Mouse (Mus musculus) forebrain, embryonic 10.5 days (tissue): ENCODE measurements around the gene Armc5. TPM values are rescaled to one million over a fixed set of nuclear protein-coding genes. Genes with fewer than 3 reads are reported as not detected.
A peak's percentile ranks its signal among the peaks of the same experiment; 100 is the strongest.

ENCODE experiments used
- DNase-seq: peaks from one replicate; pipeline ENCODE4 v3.0.0-alpha.2; 2017; ENCODE audit warnings: low spot score; ENCODE audit errors: extremely low spot score
- H3K27ac ChIP-seq: fragments of 300-500 bp; sonication (generic); 2 replicates; pipeline ENCODE4 v1.5.1; 2016; ENCODE audit warnings: mild to moderate bottlenecking
- H3K27me3 ChIP-seq: fragments of 300-500 bp; sonication (generic); 2 replicates; pipeline ENCODE4 v1.6.1; 2016; ENCODE audit warnings: mild to moderate bottlenecking; ENCODE audit not compliant: poor library complexity, severe bottlenecking
- H3K36me3 ChIP-seq: fragments of 300-500 bp; sonication (generic); replicated peaks from 2 replicates; pipeline ENCODE4 v1.6.1; 2016; ENCODE audit warnings: mild to moderate bottlenecking, moderate library complexity
- H3K4me1 ChIP-seq: fragments of 300-500 bp; sonication (generic); 2 replicates; pipeline ENCODE4 v1.6.1; 2016
- H3K4me3 ChIP-seq: fragments of 300-500 bp; sonication (generic); 2 replicates; pipeline ENCODE4 v1.5.1; 2016; ENCODE audit warnings: mild to moderate bottlenecking, moderate library complexity
- H3K9me3 ChIP-seq: fragments of 300-500 bp; sonication (generic); 2 replicates; pipeline ENCODE4 v1.6.1; 2016; ENCODE audit warnings: mild to moderate bottlenecking, moderate library complexity
- WGBS: fragments of 180-500 bp; shearing (Covaris S2); methylation state at CpG from one replicate; pipeline ENCODE4 v1.1.7; 2016; 5-methylcytosine and 5-hydroxymethylcytosine counted together
- polyA plus RNA-seq: library from polyadenylated mRNA; unstranded; fragments of >200 nt; fragmentation: Nextera tagmentation; extraction: Ambion mirVana; gene quantifications from 2 replicates; pipeline ENCODE4 v1.2.1, GENCODE M21; 2016

Armc5 gene
- polyA plus RNA-seq, 1 experiment from 2014 or later: 15.4 TPM

- DNase-seq: no peak
- Histone ChIP-seq H3K27me3 (peaks cover 70% of the 10 kb centered on the region), H3K4me1 (peaks cover 53% of the 10 kb centered on the region), H3K9me3 (no peaks in the 10 kb centered on the region), H3K27ac (no peak overlapping the region), H3K4me3 (peak overlapping the region; percentile 56), H3K36me3 (peaks cover 20% of the 10 kb centered on the region)
- 83% methylated on average over 10 of the region's 10 CpGs for WGBS
Observed at GRCm38 (mm10) chr7:128248081-128249042, 11.2 kb downstream of the Armc5 start.

GRCm38 (mm10) chr7:128249998-128250397 lies 12.9 kb downstream of the Armc5 start:
- peaks cover 72% of the 10 kb centered on the region for H3K27me3 ChIP-seq
- no peaks in the 10 kb centered on the region for H3K9me3 ChIP-seq
- no peak overlapping the region for H3K27ac ChIP-seq
- H3K36me3 ChIP-seq: peaks cover 7% of the 10 kb centered on the region
- peaks cover 44% of the 10 kb centered on the region for H3K4me1 ChIP-seq
- H3K4me3 ChIP-seq: no peak overlapping the region
- 85% methylated on average over 5 of the region's 5 CpGs for WGBS
- DNase-seq: no peak

- WGBS: 52% methylated on average over 12 of the region's 12 CpGs
- Histone ChIP-seq H3K27ac (peak overlapping the region; percentile 74; the same call in 1 of the 2 replicates), H3K4me3 (peak overlapping the region; percentile 52), H3K4me1 (peaks cover 33% of the 10 kb centered on the region), H3K36me3 (no peaks in the 10 kb centered on the region; the same call in 1 of the 2 replicates), H3K9me3 (no peaks in the 10 kb centered on the region), H3K27me3 (peaks cover 57% of the 10 kb centered on the region)
- DNase-seq: no peak
Observed at GRCm38 (mm10) chr7:128251946-128252345, 14.8 kb downstream of the Armc5 start.

GRCm38 (mm10) chr7:128252609-128253008 lies 15.5 kb downstream of the Armc5 start:
- peak; percentile 57 for DNase-seq
- WGBS: 11% methylated on average over 24 of the region's 24 CpGs
- no peaks in the 10 kb centered on the region; the same call in 1 of the 2 replicates for H3K36me3 ChIP-seq
- peaks cover 57% of the 10 kb centered on the region for H3K27me3 ChIP-seq
- H3K4me1 ChIP-seq: peaks cover 30% of the 10 kb centered on the region
- H3K4me3 ChIP-seq: peak overlapping the region; percentile 52
- no peaks in the 10 kb centered on the region for H3K9me3 ChIP-seq
- peak overlapping the region; percentile 74 for H3K27ac ChIP-seq

GRCm38 (mm10) chr7:128254978-128255377 lies 17.8 kb downstream of the Armc5 start:
- DNase-seq: no peak
- H3K36me3 ChIP-seq: no peaks in the 10 kb centered on the region
- no peak overlapping the region for H3K27ac ChIP-seq
- H3K27me3 ChIP-seq: peaks cover 46% of the 10 kb centered on the region
- H3K4me3 ChIP-seq: no peak overlapping the region
- H3K9me3 ChIP-seq: no peaks in the 10 kb centered on the region
- 69% methylated on average over 2 of the region's 2 CpGs for WGBS
- H3K4me1 ChIP-seq: peaks cover 23% of the 10 kb centered on the region

- H3K27ac ChIP-seq: no peak overlapping the region
Observed at GRCm38 (mm10) chr7:128255757-128256156, 18.6 kb downstream of the Armc5 start.

GRCm38 (mm10) chr7:128256783-128257334 lies 19.7 kb downstream of the Armc5 start:
- Histone ChIP-seq H3K9me3 (no peaks in the 10 kb centered on the region), H3K4me1 (peaks cover 22% of the 10 kb centered on the region), H3K4me3 (no peak overlapping the region), H3K27me3 (peaks cover 28% of the 10 kb centered on the region), H3K27ac (no peak overlapping the region), H3K36me3 (no peaks in the 10 kb centered on the region)
- no peak for DNase-seq
- 80% methylated on average over 5 of the region's 5 CpGs for WGBS

More at GRCm38 (mm10) chr7:128255757-128256156, 18.6 kb downstream of the Armc5 start:
- Histone ChIP-seq H3K4me1 (peaks cover 23% of the 10 kb centered on the region), H3K27me3 (peaks cover 39% of the 10 kb centered on the region), H3K4me3 (no peak overlapping the region), H3K36me3 (no peaks in the 10 kb centered on the region), H3K9me3 (no peaks in the 10 kb centered on the region)
- 90% methylated on average over 5 of the region's 5 CpGs for WGBS
- no peak for DNase-seq

GRCm38 (mm10) chr7:128265411-128265810 lies 28.3 kb downstream of the Armc5 start, which contains the start of gene Slc5a2:
Slc5a2 (plus strand) TSS chr7:128265657.
- H3K27ac ChIP-seq: no peak within 1 kb of the TSS
- H3K36me3 ChIP-seq: peaks cover 3% of the 10 kb centered on the region; the same call in 1 of the 2 replicates
- no peak within 1 kb of the TSS for H3K4me3 ChIP-seq
- no peaks in the 10 kb centered on the region for H3K9me3 ChIP-seq
- WGBS: 87% methylated on average over 6 of the region's 6 CpGs
- H3K27me3 ChIP-seq: peaks cover 8% of the 10 kb centered on the region; the same call in 1 of the 2 replicates
- DNase-seq: no peak
- H3K4me1 ChIP-seq: peaks cover 3% of the 10 kb centered on the region

- Histone ChIP-seq H3K27me3 (peaks cover 11% of the 10 kb centered on the region; the same call in 1 of the 2 replicates), H3K4me1 (peaks cover 7% of the 10 kb centered on the region), H3K4me3 (no peak overlapping the region), H3K27ac (no peak overlapping the region), H3K9me3 (no peaks in the 10 kb centered on the region), H3K36me3 (peaks cover 10% of the 10 kb centered on the region)
- DNase-seq: no peak
- 80% methylated on average over 5 of the region's 5 CpGs for WGBS
Observed at GRCm38 (mm10) chr7:128266056-128266455, 28.9 kb downstream of the Armc5 start.

GRCm38 (mm10) chr7:128267391-128267790 lies 30.2 kb downstream of the Armc5 start:
- DNase-seq: no peak
- H3K9me3 ChIP-seq: no peaks in the 10 kb centered on the region
- peaks cover 7% of the 10 kb centered on the region for H3K4me1 ChIP-seq
- H3K27ac ChIP-seq: no peak overlapping the region
- no peak overlapping the region for H3K4me3 ChIP-seq
- H3K36me3 ChIP-seq: peaks cover 23% of the 10 kb centered on the region
- H3K27me3 ChIP-seq: peaks cover 11% of the 10 kb centered on the region; the same call in 1 of the 2 replicates
- WGBS: 71% methylated on average over 13 of the region's 13 CpGs

GRCm38 (mm10) chr7:128267813-128268212 lies 30.7 kb downstream of the Armc5 start:
- WGBS: 91% methylated on average over 7 of the region's 7 CpGs
- Histone ChIP-seq H3K4me3 (no peak overlapping the region), H3K27me3 (peaks cover 11% of the 10 kb centered on the region; the same call in 1 of the 2 replicates), H3K36me3 (peaks cover 27% of the 10 kb centered on the region), H3K9me3 (no peaks in the 10 kb centered on the region), H3K4me1 (peaks cover 7% of the 10 kb centered on the region), H3K27ac (no peak overlapping the region)
- no peak for DNase-seq

- Histone ChIP-seq H3K36me3 (peaks cover 54% of the 10 kb centered on the region), H3K4me1 (peaks cover 7% of the 10 kb centered on the region), H3K27ac (0 out of 2 replicates have a peak overlapping the region, but pooled peaks have one; percentile 13), H3K27me3 (peaks cover 11% of the 10 kb centered on the region; the same call in 1 of the 2 replicates), H3K9me3 (no peaks in the 10 kb centered on the region), H3K4me3 (no peak overlapping the region)
- DNase-seq: no peak
- 57% methylated on average over 13 of the region's 13 CpGs for WGBS
Observed at GRCm38 (mm10) chr7:128270431-128270850, 33.3 kb downstream of the Armc5 start.
